Mouse (Mus musculus) liver, embryonic 11.5 days (tissue): Measurements from ENCODE around the gene Hax1. TPM values are rescaled to one million over a fixed set of nuclear protein-coding genes. Genes with fewer than 3 reads are reported as not detected.
A peak's percentile ranks its signal among the peaks of the same experiment; 100 is the strongest.

Source experiments
- ATAC-seq: fragments of 200-750 bp; cut with Nextera tagmentation; replicated peaks from 2 replicates; pipeline ENCODE4 v1.8.0; 2017; ENCODE audit warnings: moderate number of reproducible peaks, mild to moderate bottlenecking, moderate TSS enrichment, moderate library complexity; ENCODE audit not compliant: low FRiP score
- DNase-seq: peaks from one replicate; pipeline ENCODE4 v3.0.0-alpha.2; 2017; ENCODE audit warnings: low spot score
- H3K27ac ChIP-seq: fragments of 300-500 bp; sonication (generic); 2 replicates; pipeline ENCODE4 v1.5.1; 2014; ENCODE audit warnings: mild to moderate bottlenecking, low read depth, low read length, control low read depth
- H3K27me3 ChIP-seq: fragments of 300-500 bp; sonication (generic); replicated peaks from 2 replicates; pipeline ENCODE4 v1.6.1; 2014; ENCODE audit warnings: low read length, mixed read lengths; ENCODE audit not compliant: control insufficient read depth, insufficient read depth
- H3K36me3 ChIP-seq: fragments of 300-500 bp; sonication (generic); 2 replicates; pipeline ENCODE4 v1.6.1; 2014; ENCODE audit warnings: mild to moderate bottlenecking, low read length, moderate library complexity, mixed read lengths; ENCODE audit not compliant: control insufficient read depth, insufficient read depth
- H3K4me1 ChIP-seq: fragments of 300-500 bp; sonication (generic); replicated peaks from 2 replicates; pipeline ENCODE4 v1.6.1; 2014; ENCODE audit warnings: low read length, mixed read lengths; ENCODE audit not compliant: control insufficient read depth, insufficient read depth
- H3K4me2 ChIP-seq: fragments of 300-500 bp; sonication (generic); 2 replicates; pipeline ENCODE4 v1.6.1; 2014; ENCODE audit warnings: mild to moderate bottlenecking, control low read depth, moderate library complexity
- H3K4me3 ChIP-seq: fragments of 300-500 bp; sonication (generic); 2 replicates; pipeline ENCODE4 v1.5.1; 2014; ENCODE audit warnings: low read depth, low read length, control low read depth
- H3K9ac ChIP-seq: fragments of 300-500 bp; sonication (generic); 2 replicates; pipeline ENCODE4 v1.6.1; 2014; ENCODE audit warnings: low read depth, low read length, control low read depth
- H3K9me3 ChIP-seq: fragments of 300-500 bp; sonication (generic); 2 replicates; pipeline ENCODE4 v1.6.1; 2016; ENCODE audit warnings: low read length, inconsistent platforms, mixed read lengths; ENCODE audit not compliant: control insufficient read depth
- WGBS: fragments of 180-500 bp; shearing (Covaris S2); extraction: QIAGEN DNeasy Blood & Tissue Kit; methylation state at CpG from one replicate; pipeline ENCODE4 v1.1.7; 2014; 5-methylcytosine and 5-hydroxymethylcytosine counted together
- polyA plus RNA-seq: library from polyadenylated mRNA; unstranded; fragments of >200 nt; fragmentation: Nextera tagmentation; extraction: Ambion mirVana; gene quantifications from 2 replicates; pipeline ENCODE4 v1.2.1, GENCODE M21; 2014

Gene Hax1
- polyA plus RNA-seq, 1 experiment from 2014 or later = 187 TPM

- H3K27ac ChIP-seq = peak overlapping the region; percentile 80
- H3K4me2 ChIP-seq = peak overlapping the region; percentile 79
- peak; percentile 55 for ATAC-seq
- H3K9me3 ChIP-seq = no peaks in the 10 kb centered on the region
- no peaks in the 10 kb centered on the region for H3K27me3 ChIP-seq
- H3K4me1 ChIP-seq = peaks cover 9% of the 10 kb centered on the region; the same call in 1 of the 2 replicates
- H3K4me3 ChIP-seq = peak overlapping the region; percentile 84
- peak overlapping the region; percentile 90 for H3K9ac ChIP-seq
- H3K36me3 ChIP-seq = peaks cover 30% of the 10 kb centered on the region
- DNase-seq = peak; percentile 35
- 21% methylated on average over 23 of the region's 23 CpGs for WGBS
These were observed 637 bp downstream of the Hax1 start for GRCm38 (mm10) chr3:89997791-89998495.

DNA sequence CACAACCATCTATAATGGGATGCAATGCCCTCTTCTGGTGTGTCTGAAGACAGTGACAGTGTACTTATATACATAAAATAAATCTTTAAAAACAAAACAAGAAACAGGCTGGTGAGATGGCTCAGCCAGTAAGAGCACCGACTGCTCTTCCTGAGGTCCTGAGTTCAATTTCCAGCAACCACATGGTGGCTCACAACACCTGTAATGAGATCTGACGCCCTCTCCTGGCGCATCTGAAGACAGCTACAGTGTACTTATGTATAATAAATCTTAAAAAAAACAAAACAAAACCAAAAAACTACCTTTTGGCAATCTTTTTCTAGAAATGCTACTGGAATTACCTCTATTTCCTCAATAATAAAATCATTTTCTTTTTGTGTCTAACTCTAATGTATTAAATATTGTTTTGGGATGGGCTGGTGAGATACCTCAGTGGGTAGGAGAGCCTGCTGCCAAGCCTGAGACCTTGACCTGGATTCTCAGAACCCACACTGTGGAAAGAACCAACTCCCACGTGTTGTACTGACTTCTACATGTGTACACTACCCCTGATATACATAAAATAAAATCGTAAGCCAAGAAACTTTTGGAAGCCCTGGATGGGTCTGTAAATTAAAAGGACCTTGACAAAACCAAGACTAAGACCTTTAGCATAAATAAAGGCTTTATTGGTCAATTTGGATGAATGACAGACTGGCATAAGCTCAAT lies 3.6 kb downstream of the Hax1 start:
- Histone ChIP-seq H3K4me3 (no peak overlapping the region), H3K4me1 (peaks cover 9% of the 10 kb centered on the region; the same call in 1 of the 2 replicates), H3K27ac (no peak overlapping the region), H3K27me3 (no peaks in the 10 kb centered on the region), H3K9ac (no peak overlapping the region), H3K9me3 (no peaks in the 10 kb centered on the region), H3K4me2 (no peak overlapping the region), H3K36me3 (peaks cover 12% of the 10 kb centered on the region)
- WGBS = 86% methylated on average over 5 of the region's 5 CpGs
- ATAC-seq = no peak
- no peak for DNase-seq

GRCm38 (mm10) chr3:89987822-89988221 lies 10.8 kb downstream of the Hax1 start:
- H3K36me3 ChIP-seq = no peaks in the 10 kb centered on the region; the same call in 1 of the 2 replicates
- no peak overlapping the region for H3K27ac ChIP-seq
- no peaks in the 10 kb centered on the region for H3K27me3 ChIP-seq
- no peak overlapping the region for H3K4me2 ChIP-seq
- H3K9me3 ChIP-seq = no peaks in the 10 kb centered on the region
- DNase-seq = no peak
- no peak for ATAC-seq
- WGBS = 77% methylated on average over 4 of the region's 4 CpGs
- no peak overlapping the region for H3K9ac ChIP-seq
- no peaks in the 10 kb centered on the region for H3K4me1 ChIP-seq
- H3K4me3 ChIP-seq = no peak overlapping the region

GRCm38 (mm10) chr3:89987211-89987610 lies 11.4 kb downstream of the Hax1 start:
- no peaks in the 10 kb centered on the region for H3K4me1 ChIP-seq
- no peak for ATAC-seq
- no peak for DNase-seq
- no peak overlapping the region for H3K9ac ChIP-seq
- H3K4me2 ChIP-seq = no peak overlapping the region
- no peaks in the 10 kb centered on the region for H3K9me3 ChIP-seq
- H3K27me3 ChIP-seq = no peaks in the 10 kb centered on the region
- no peak overlapping the region for H3K4me3 ChIP-seq
- 50% methylated on average over 3 of the region's 3 CpGs for WGBS
- H3K27ac ChIP-seq = no peak overlapping the region
- no peaks in the 10 kb centered on the region for H3K36me3 ChIP-seq

- Histone ChIP-seq H3K27ac (no peak overlapping the region), H3K36me3 (no peaks in the 10 kb centered on the region), H3K4me3 (no peak overlapping the region), H3K27me3 (no peaks in the 10 kb centered on the region), H3K9me3 (no peaks in the 10 kb centered on the region), H3K9ac (no peak overlapping the region), H3K4me1 (no peaks in the 10 kb centered on the region), H3K4me2 (no peak overlapping the region)
- 68% methylated on average over 5 of the region's 5 CpGs for WGBS
- DNase-seq (no peak), ATAC-seq (no peak)
These were observed 16.2 kb downstream of the Hax1 start for GRCm38 (mm10) chr3:89982426-89982825.

GRCm38 (mm10) chr3:89976859-89977258 lies 21.7 kb downstream of the Hax1 start:
- H3K27me3 ChIP-seq = no peaks in the 10 kb centered on the region
- DNase-seq (no peak), ATAC-seq (no peak)
- H3K4me3 ChIP-seq = no peak overlapping the region
- H3K27ac ChIP-seq = no peak overlapping the region
- H3K36me3 ChIP-seq = no peaks in the 10 kb centered on the region
- no peak overlapping the region for H3K4me2 ChIP-seq
- no peak overlapping the region for H3K9ac ChIP-seq
- H3K9me3 ChIP-seq = no peaks in the 10 kb centered on the region
- no peaks in the 10 kb centered on the region for H3K4me1 ChIP-seq

GRCm38 (mm10) chr3:89968509-89968908 lies 30.1 kb downstream of the Hax1 start:
- DNase-seq = no peak
- H3K4me1 ChIP-seq = 0 out of 2 replicates have a peak, but pooled peaks cover 4% of the 10 kb centered on the region
- WGBS = 48% methylated on average over 7 of the region's 7 CpGs
- no peaks in the 10 kb centered on the region for H3K36me3 ChIP-seq
- no peak overlapping the region for H3K4me3 ChIP-seq
- H3K27ac ChIP-seq = no peak overlapping the region
- no peak overlapping the region for H3K9ac ChIP-seq
- H3K9me3 ChIP-seq = no peaks in the 10 kb centered on the region
- no peak for ATAC-seq
- H3K27me3 ChIP-seq = no peaks in the 10 kb centered on the region
- no peak overlapping the region for H3K4me2 ChIP-seq

DNA sequence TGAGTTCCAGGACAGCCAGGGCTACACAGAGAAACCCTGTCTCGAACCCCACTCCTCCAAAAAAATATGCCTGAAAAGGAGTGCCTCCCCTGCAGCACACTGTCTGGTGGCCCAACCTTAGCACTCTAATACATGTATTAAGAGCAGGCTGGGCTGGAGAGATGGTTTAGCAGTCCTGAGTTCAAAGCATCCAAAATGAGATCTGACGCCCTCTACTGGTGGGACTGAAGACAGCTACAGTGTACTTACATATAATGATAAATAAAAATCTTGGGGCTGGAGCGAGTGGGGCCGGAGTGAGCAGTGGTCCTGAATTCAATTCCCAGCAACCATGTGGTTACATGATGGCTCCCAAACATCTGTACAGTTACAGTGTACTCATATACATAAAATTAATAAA lies 31.6 kb downstream of the Hax1 start:
- no peaks in the 10 kb centered on the region; the same call in 1 of the 2 replicates for H3K27me3 ChIP-seq
- H3K4me1 ChIP-seq = peaks cover 9% of the 10 kb centered on the region
- no peaks in the 10 kb centered on the region for H3K36me3 ChIP-seq
- no peak overlapping the region for H3K27ac ChIP-seq
- ATAC-seq = no peak
- DNase-seq = no peak
- H3K9me3 ChIP-seq = no peaks in the 10 kb centered on the region
- WGBS = 67% methylated on average over 4 of the region's 4 CpGs
- no peak overlapping the region for H3K4me3 ChIP-seq
- H3K9ac ChIP-seq = no peak overlapping the region
- H3K4me2 ChIP-seq = no peak overlapping the region

- H3K27ac ChIP-seq = no peak overlapping the region
- H3K27me3 ChIP-seq = no peaks in the 10 kb centered on the region; the same call in 1 of the 2 replicates
- 85% methylated on average over 5 of the region's 5 CpGs for WGBS
- H3K4me1 ChIP-seq = peaks cover 18% of the 10 kb centered on the region
- DNase-seq = no peak
- no peaks in the 10 kb centered on the region for H3K36me3 ChIP-seq
- no peak overlapping the region for H3K4me2 ChIP-seq
- H3K9ac ChIP-seq = no peak overlapping the region
- H3K4me3 ChIP-seq = no peak overlapping the region
- ATAC-seq = no peak
- no peaks in the 10 kb centered on the region for H3K9me3 ChIP-seq
These were observed 32.6 kb downstream of the Hax1 start for GRCm38 (mm10) chr3:89965972-89966371.
